Mouse (Mus musculus): Measurements from ENCODE around the gene Pgm1. TPM values are rescaled to one million over a fixed set of nuclear protein-coding genes. Genes with fewer than 3 reads are reported as not detected.

Pgm1 gene
- polyA plus RNA-seq, 1 experiment = 95.6 TPM

DNA sequence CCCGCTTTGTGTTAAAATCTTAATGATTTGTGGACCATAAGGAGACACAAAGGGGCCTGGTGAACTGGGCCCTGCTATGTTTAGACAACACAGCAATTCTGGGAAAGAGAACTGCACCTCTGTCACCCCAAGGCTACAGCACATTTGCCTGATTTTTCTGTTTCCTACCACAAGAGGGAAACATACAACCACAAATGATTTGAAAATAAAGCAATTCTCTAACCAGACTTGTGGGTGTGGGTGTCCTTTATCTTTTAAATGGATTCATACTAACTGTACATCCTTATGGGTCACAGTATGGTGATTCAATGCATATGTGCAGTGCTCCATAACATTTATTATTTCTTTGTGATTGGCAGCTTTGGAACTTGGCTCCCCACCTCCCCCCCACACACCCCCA is 18.0 kb downstream of the Pgm1 start:
- TF ChIP-seq MYOD1 (IDR thresholded peaks at IDR 0.05; ENCODE audit: control insufficient read depth in 1 of 3, insufficient read length in 2 of 3, low read depth in 2 of 3) (no peak), E2F4 (IDR thresholded peaks at IDR 0.05; ENCODE audit: insufficient read depth) (no peak), TCF3 (IDR thresholded peaks at IDR 0.05; ENCODE audit: insufficient read length, low read depth) (no peak), MAX (IDR thresholded peaks at IDR 0.05; ENCODE audit: low read depth) (no peak), SRF (IDR thresholded peaks at IDR 0.05; ENCODE audit: control insufficient read depth, insufficient read length, low read depth) (no peak), USF1 (IDR thresholded peaks at IDR 0.05; ENCODE audit: low read depth) (no peak), POLR2AphosphoS2 (IDR thresholded peaks at IDR 0.05; ENCODE audit: insufficient read length, low read depth) (no peak), CEBPB (IDR thresholded peaks at IDR 0.05; ENCODE audit: insufficient read depth, poor library complexity, severe bottlenecking) (no peak), MYOG (IDR thresholded peaks at IDR 0.05; ENCODE audit: control insufficient read depth in 1 of 3, insufficient read depth in 1 of 3, insufficient read length in 2 of 3, low read depth in 2 of 3) (no peak), REST (IDR thresholded peaks at IDR 0.05; ENCODE audit: insufficient read depth, insufficient read length) (no peak), TCF12 (IDR thresholded peaks at IDR 0.05; ENCODE audit: insufficient read depth, poor library complexity, severe bottlenecking) (no peak), POLR2A (IDR thresholded peaks at IDR 0.05; ENCODE audit: insufficient read length, low read depth) (no peak)
- Histone ChIP-seq H3ac (ENCODE audit: control insufficient read depth, insufficient read length) (no peak overlapping the region), H3K36me3 (ENCODE audit: control insufficient read depth, insufficient read depth) (no peaks in the 10 kb centered on the region), H3K4me3 (no peak overlapping the region), H3K4me2 (ENCODE audit: low read depth) (no peak overlapping the region), H3K79me2 (ENCODE audit: control insufficient read depth, insufficient read depth) (no peaks in the 10 kb centered on the region), H3K27me3 (ENCODE audit: control insufficient read depth, insufficient read depth, insufficient read length) (no peaks in the 10 kb centered on the region)

DNA sequence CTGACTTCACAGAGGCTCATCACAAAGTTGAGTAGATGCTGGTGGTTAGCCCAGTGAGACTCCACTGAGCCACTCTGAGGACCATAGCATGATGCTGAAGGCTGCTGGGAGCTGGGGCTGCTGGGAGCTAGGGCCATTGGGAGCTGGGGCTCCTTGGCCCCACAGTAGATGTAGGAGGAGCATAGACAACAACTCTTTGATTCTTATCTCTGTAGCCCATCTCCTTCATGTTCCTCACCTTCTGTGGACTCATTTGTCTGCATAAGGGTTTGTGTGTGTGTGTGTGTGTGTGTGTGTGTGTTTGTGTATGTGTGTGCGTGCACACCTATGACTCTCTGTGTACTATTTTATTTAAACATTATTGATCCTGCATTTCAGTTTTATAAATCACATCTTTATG is 18.7 kb downstream of the Pgm1 start:
- no peak overlapping the region for H3K4me2 ChIP-seq (ENCODE audit: low read depth)
- no peaks in the 10 kb centered on the region for H3K79me2 ChIP-seq (ENCODE audit: control insufficient read depth, insufficient read depth)
- no peak overlapping the region for H3K4me3 ChIP-seq
- H3K27me3 ChIP-seq (ENCODE audit: control insufficient read depth, insufficient read depth, insufficient read length) = no peaks in the 10 kb centered on the region
- no peaks in the 10 kb centered on the region for H3K36me3 ChIP-seq (ENCODE audit: control insufficient read depth, insufficient read depth)
- H3ac ChIP-seq (ENCODE audit: control insufficient read depth, insufficient read length) = no peak overlapping the region
- TF ChIP-seq TCF3 (IDR thresholded peaks at IDR 0.05; ENCODE audit: insufficient read length, low read depth) = no peak
- TF ChIP-seq MAX (IDR thresholded peaks at IDR 0.05; ENCODE audit: low read depth) = no peak
- no peak for TF ChIP-seq POLR2A (IDR thresholded peaks at IDR 0.05; ENCODE audit: insufficient read length, low read depth)
- TF ChIP-seq POLR2AphosphoS2 (IDR thresholded peaks at IDR 0.05; ENCODE audit: insufficient read length, low read depth) = no peak
- no peak for TF ChIP-seq TCF12 (IDR thresholded peaks at IDR 0.05; ENCODE audit: insufficient read depth, poor library complexity, severe bottlenecking)
- no peak for TF ChIP-seq CEBPB (IDR thresholded peaks at IDR 0.05; ENCODE audit: insufficient read depth, poor library complexity, severe bottlenecking)
- no peak for TF ChIP-seq REST (IDR thresholded peaks at IDR 0.05; ENCODE audit: insufficient read depth, insufficient read length)
- TF ChIP-seq E2F4 (IDR thresholded peaks at IDR 0.05; ENCODE audit: insufficient read depth) = no peak
- TF ChIP-seq MYOD1 (IDR thresholded peaks at IDR 0.05; ENCODE audit: control insufficient read depth in 1 of 3, insufficient read length in 2 of 3, low read depth in 2 of 3) = no peak
- no peak for TF ChIP-seq SRF (IDR thresholded peaks at IDR 0.05; ENCODE audit: control insufficient read depth, insufficient read length, low read depth)
- no peak for TF ChIP-seq USF1 (IDR thresholded peaks at IDR 0.05; ENCODE audit: low read depth)
- no peak for TF ChIP-seq MYOG (IDR thresholded peaks at IDR 0.05; ENCODE audit: control insufficient read depth in 1 of 3, insufficient read depth in 1 of 3, insufficient read length in 2 of 3, low read depth in 2 of 3)

DNA sequence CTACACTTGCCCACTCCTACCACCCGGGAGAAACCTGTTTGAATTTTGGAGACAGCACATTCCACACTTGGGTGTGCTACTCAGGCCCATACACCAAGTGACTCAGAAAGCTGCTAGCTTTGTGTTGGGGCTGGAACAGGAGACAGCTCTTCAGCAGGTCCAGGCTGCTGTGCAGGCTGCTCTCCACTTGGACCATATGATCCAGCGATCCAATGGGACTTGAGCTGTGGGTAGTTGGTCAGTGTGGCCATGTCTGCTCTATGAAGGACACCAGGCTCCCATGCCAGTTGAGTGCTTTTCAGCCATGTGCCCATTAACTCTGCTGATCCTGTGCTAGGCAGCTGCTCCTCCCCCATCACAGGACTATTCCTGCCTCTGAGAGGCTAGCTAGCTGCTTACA is 24.7 kb downstream of the Pgm1 start:
- H3K4me2 ChIP-seq (ENCODE audit: low read depth) = peak overlapping the region; percentile 13
- no peaks in the 10 kb centered on the region for H3K36me3 ChIP-seq (ENCODE audit: control insufficient read depth, insufficient read depth)
- H3K27me3 ChIP-seq (ENCODE audit: control insufficient read depth, insufficient read depth, insufficient read length) = no peaks in the 10 kb centered on the region
- TF ChIP-seq MYOG (IDR thresholded peaks at IDR 0.05; ENCODE audit: control insufficient read depth in 1 of 3, insufficient read depth in 1 of 3, insufficient read length in 2 of 3, low read depth in 2 of 3) (no peak), MYOD1 (IDR thresholded peaks at IDR 0.05; ENCODE audit: control insufficient read depth in 1 of 3, insufficient read length in 2 of 3, low read depth in 2 of 3) (peak in 1 of 3 experiments; percentile 65), POLR2AphosphoS2 (IDR thresholded peaks at IDR 0.05; ENCODE audit: insufficient read length, low read depth) (no peak)
- no peak overlapping the region for H3ac ChIP-seq (ENCODE audit: control insufficient read depth, insufficient read length)
- H3K4me3 ChIP-seq = no peak overlapping the region
- no peaks in the 10 kb centered on the region for H3K79me2 ChIP-seq (ENCODE audit: control insufficient read depth, insufficient read depth)

- H3K4me3 ChIP-seq = no peak overlapping the region
- H3K4me2 ChIP-seq (ENCODE audit: low read depth) = no peak overlapping the region
- H3ac ChIP-seq (ENCODE audit: control insufficient read depth, insufficient read length) = no peak overlapping the region
- no peaks in the 10 kb centered on the region for H3K27me3 ChIP-seq (ENCODE audit: control insufficient read depth, insufficient read depth, insufficient read length)
- no peaks in the 10 kb centered on the region for H3K36me3 ChIP-seq (ENCODE audit: control insufficient read depth, insufficient read depth)
- no peaks in the 10 kb centered on the region for H3K79me2 ChIP-seq (ENCODE audit: control insufficient read depth, insufficient read depth)
- TF ChIP-seq POLR2AphosphoS2 (IDR thresholded peaks at IDR 0.05; ENCODE audit: insufficient read length, low read depth) = no peak
- TF ChIP-seq TCF3 (IDR thresholded peaks at IDR 0.05; ENCODE audit: insufficient read length, low read depth) = no peak
- no peak for TF ChIP-seq E2F4 (IDR thresholded peaks at IDR 0.05; ENCODE audit: insufficient read depth)
- TF ChIP-seq USF1 (IDR thresholded peaks at IDR 0.05; ENCODE audit: low read depth) = no peak
- no peak for TF ChIP-seq TCF12 (IDR thresholded peaks at IDR 0.05; ENCODE audit: insufficient read depth, poor library complexity, severe bottlenecking)
- no peak for TF ChIP-seq SRF (IDR thresholded peaks at IDR 0.05; ENCODE audit: control insufficient read depth, insufficient read length, low read depth)
- TF ChIP-seq REST (IDR thresholded peaks at IDR 0.05; ENCODE audit: insufficient read depth, insufficient read length) = no peak
Measured at GRCm38 (mm10) chr4:99955396-99955795, 26.2 kb downstream of the Pgm1 start.

DNA sequence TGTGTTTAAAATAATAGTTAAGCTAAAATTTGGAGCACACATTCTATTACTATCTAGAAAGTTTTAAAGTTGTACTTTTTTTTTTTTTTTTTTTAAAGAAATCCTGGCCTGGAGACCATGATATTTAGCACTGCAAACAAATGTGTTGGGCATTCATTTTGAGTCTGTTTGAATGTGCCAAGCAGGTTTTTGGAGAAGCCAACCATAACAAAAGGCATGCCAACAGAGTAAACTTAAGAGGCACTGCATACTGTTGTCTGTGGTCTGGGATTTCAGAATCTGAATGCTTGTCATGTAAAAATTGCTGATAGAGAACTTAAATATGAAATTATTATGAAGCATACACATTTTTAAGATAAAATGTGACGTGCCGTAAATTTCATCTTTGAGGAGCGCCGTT is 28.0 kb downstream of the Pgm1 start:
- no peaks in the 10 kb centered on the region for H3K27me3 ChIP-seq (ENCODE audit: control insufficient read depth, insufficient read depth, insufficient read length)
- no peak overlapping the region for H3K4me2 ChIP-seq (ENCODE audit: low read depth)
- no peak overlapping the region for H3K4me3 ChIP-seq
- no peaks in the 10 kb centered on the region for H3K79me2 ChIP-seq (ENCODE audit: control insufficient read depth, insufficient read depth)
- no peak for TF ChIP-seq POLR2AphosphoS2 (IDR thresholded peaks at IDR 0.05; ENCODE audit: insufficient read length, low read depth)
- no peak for TF ChIP-seq MYOD1 (IDR thresholded peaks at IDR 0.05; ENCODE audit: control insufficient read depth in 1 of 3, insufficient read length in 2 of 3, low read depth in 2 of 3)
- no peak for TF ChIP-seq REST (IDR thresholded peaks at IDR 0.05; ENCODE audit: insufficient read depth, insufficient read length)
- no peak for TF ChIP-seq CEBPB (IDR thresholded peaks at IDR 0.05; ENCODE audit: insufficient read depth, poor library complexity, severe bottlenecking)
- TF ChIP-seq TCF12 (IDR thresholded peaks at IDR 0.05; ENCODE audit: insufficient read depth, poor library complexity, severe bottlenecking) = no peak
- no peak for TF ChIP-seq TCF3 (IDR thresholded peaks at IDR 0.05; ENCODE audit: insufficient read length, low read depth)
- no peak for TF ChIP-seq POLR2A (IDR thresholded peaks at IDR 0.05; ENCODE audit: insufficient read length, low read depth)
- no peak for TF ChIP-seq MYOG (IDR thresholded peaks at IDR 0.05; ENCODE audit: control insufficient read depth in 1 of 3, insufficient read depth in 1 of 3, insufficient read length in 2 of 3, low read depth in 2 of 3)
- TF ChIP-seq MAX (IDR thresholded peaks at IDR 0.05; ENCODE audit: low read depth) = no peak
- no peak for TF ChIP-seq SRF (IDR thresholded peaks at IDR 0.05; ENCODE audit: control insufficient read depth, insufficient read length, low read depth)
- TF ChIP-seq E2F4 (IDR thresholded peaks at IDR 0.05; ENCODE audit: insufficient read depth) = no peak
- TF ChIP-seq USF1 (IDR thresholded peaks at IDR 0.05; ENCODE audit: low read depth) = no peak
- no peaks in the 10 kb centered on the region for H3K36me3 ChIP-seq (ENCODE audit: control insufficient read depth, insufficient read depth)
- H3ac ChIP-seq (ENCODE audit: control insufficient read depth, insufficient read length) = no peak overlapping the region
